Mouse (Mus musculus): ENCODE measurements at regions not wholly inside any gene's neighbourhood (a gene's known extent, or its start where the extent isn't known, plus 50 kb on each side); places are given as distances from the start of the nearest gene placed in this dataset.
A peak's percentile ranks its signal among the peaks of the same experiment; 100 is the strongest.

- DNase-seq (ENCODE audit: low read depth): no peak
Observed at GRCm38 (mm10) chr6:127298105-127298504, 146.1 kb upstream of the Ccnd2 start.

DNA sequence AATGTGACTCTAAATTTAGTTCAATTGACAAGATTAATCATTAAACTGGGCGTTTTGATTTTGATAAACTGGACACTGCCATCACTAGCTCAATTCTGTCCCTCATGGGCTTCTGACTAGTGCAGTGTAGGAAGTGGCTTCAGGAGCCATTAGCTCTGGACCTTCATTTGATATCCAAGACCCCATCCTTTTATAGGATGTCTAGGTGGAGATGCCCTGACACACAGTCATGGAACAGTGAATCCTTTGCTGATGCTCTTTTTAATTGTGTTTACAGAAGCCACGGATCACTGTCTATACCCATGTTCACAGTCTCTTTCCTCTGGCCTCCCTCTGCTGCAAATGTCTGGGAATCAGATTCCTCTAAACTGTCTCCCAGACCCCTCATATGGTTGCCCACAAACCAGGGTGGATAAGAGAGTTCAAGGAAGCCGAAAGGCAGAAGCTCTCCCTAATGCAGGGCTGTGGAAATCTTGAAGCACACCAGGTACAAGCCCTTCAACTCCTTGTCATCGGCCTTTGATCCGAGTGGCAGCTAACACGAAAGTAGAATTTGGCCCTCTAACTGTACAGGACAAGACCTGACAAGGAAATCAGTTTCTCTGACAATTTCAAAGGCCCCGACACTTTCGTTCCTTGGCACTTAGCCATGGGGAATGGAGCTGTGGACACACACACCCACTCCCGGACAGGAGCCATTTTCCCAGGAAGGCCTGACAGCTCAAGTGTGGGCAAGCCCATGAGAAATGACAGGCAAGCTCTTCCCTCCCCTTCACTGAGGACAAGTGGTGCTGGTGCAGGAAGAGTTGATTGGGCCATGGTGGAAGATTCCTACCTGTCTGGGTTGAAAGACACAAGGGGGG is 135.2 kb upstream of the Parp11 start:
- DNase-seq (ENCODE audit: low read depth): no peak

DNA sequence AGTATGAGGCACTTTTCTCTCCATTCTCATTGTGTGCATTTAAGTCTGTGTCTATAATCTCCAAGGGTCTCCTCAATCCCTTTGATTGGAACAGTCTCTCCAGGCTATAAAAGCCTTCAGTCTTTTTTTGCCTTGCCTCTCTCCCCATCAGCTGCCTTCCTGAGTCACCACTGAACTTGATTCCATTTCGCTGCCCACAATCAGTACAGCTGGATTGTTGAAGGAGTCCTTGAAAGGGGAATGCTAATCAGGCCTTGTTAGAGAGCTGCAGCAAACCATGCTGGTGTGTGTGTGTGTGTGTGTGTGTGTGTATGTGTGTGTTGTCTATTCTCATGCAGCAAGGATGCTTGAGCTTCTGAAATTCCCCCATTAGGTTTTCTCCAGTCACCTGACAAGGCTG is 129.3 kb upstream of the Parp11 start:
- no peak for DNase-seq (ENCODE audit: low read depth)

GRCm38 (mm10) chr6:127318746-127319582 is 127.7 kb upstream of the Parp11 start:
- DNase-seq (ENCODE audit: low read depth): no peak

- no peak for DNase-seq (ENCODE audit: low read depth)
Observed at GRCm38 (mm10) chr6:127320600-127320999, 126.0 kb upstream of the Parp11 start.

DNA sequence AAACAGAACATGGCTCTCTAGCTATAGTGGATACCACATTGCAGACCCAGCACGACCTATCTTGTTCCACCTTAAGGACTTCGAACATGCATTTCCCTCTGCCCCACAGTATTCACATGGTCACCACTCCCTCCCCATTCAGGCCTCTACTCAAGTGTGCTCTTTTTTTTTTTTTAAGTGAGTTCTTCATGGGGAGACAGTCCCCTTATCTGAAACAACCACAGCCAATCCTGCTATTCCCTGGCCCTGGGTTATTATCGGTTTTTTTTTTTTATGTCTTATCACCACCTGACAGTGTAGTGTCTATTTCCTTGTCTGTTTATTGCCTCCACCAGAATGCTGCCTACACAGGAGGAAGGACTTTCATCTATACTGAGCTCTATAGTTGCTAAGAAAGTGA is 125.6 kb upstream of the Parp11 start:
- no peak for DNase-seq (ENCODE audit: low read depth)

DNA sequence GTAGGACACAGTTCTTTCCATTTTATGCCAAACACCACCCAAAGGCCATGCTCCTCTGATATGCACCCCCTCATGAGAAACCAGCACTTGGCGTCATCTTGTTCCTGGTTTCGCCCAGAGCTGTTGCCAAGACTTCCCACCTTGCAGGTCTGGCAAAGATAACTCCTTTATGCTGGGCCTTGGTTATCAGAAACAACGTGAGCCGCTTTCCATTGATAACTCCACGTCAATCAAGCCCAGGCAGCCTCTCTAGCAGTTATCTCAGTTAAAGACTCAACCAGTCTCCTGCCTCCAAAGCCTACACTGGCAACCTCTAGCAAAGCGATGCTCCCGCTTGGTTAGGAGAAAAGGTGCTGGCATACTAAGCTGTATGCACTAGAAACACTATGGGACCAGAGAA is 124.2 kb upstream of the Parp11 start:
- DNase-seq (ENCODE audit: low read depth): no peak

GRCm38 (mm10) chr6:127324984-127325383 is 121.7 kb upstream of the Parp11 start:
- no peak for DNase-seq (ENCODE audit: low read depth)

GRCm38 (mm10) chr6:127325596-127326332 is 120.9 kb upstream of the Parp11 start:
- DNase-seq (ENCODE audit: low read depth): no peak

- no peak for DNase-seq (ENCODE audit: low read depth)
Observed at GRCm38 (mm10) chr6:127326333-127326729, 120.3 kb upstream of the Parp11 start.

- DNase-seq (ENCODE audit: low read depth): no peak
Observed at GRCm38 (mm10) chr6:127329191-127330014, 117.2 kb upstream of the Parp11 start.

GRCm38 (mm10) chr6:127330015-127330705 is 116.5 kb upstream of the Parp11 start:
- DNase-seq (ENCODE audit: low read depth): peak; percentile 74

- no peak for DNase-seq (ENCODE audit: low read depth)
Observed at GRCm38 (mm10) chr6:127331091-127331490, 115.5 kb upstream of the Parp11 start.

GRCm38 (mm10) chr6:127334256-127334655 is 112.4 kb upstream of the Parp11 start:
- no peak for DNase-seq (ENCODE audit: low read depth)

GRCm38 (mm10) chr6:127335462-127335886 is 111.2 kb upstream of the Parp11 start:
- DNase-seq (ENCODE audit: low read depth): no peak

DNA sequence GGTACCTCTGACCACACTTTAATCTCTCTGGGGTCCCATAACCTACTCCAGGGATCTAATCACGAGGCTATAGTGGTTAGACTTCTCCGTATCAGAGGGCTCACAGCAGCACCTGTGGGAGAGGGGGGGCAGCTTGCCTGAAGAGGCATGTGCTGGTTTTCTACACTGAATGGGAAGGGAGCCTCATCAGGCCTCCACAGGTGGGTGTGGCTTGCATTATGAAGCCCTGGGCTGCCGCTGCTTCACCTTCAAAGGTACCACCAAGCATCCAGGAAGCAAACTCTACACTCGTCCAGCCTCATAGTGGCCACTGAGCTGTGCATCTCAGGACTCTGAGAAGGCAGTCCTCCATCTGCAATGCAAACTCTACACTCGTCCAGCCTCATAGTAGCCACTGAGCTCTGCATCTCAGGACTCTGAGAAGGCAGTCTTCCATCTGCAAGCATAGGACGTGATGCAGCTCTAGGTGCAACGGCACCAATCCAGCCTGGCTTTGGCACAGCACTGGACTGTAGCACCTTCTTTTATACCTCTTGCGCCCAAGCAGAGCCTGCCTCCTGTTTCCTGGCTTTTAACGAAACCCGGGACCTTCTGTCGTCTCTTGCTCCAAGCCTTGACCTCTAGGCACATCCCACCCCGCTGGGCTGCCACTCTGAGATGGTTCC is 110.5 kb upstream of the Parp11 start:
- DNase-seq (ENCODE audit: low read depth): no peak

GRCm38 (mm10) chr6:127336681-127337397 is 109.8 kb upstream of the Parp11 start:
- no peak for DNase-seq (ENCODE audit: low read depth)

GRCm38 (mm10) chr6:127337398-127337871 is 109.2 kb upstream of the Parp11 start:
- no peak for DNase-seq (ENCODE audit: low read depth)

DNA sequence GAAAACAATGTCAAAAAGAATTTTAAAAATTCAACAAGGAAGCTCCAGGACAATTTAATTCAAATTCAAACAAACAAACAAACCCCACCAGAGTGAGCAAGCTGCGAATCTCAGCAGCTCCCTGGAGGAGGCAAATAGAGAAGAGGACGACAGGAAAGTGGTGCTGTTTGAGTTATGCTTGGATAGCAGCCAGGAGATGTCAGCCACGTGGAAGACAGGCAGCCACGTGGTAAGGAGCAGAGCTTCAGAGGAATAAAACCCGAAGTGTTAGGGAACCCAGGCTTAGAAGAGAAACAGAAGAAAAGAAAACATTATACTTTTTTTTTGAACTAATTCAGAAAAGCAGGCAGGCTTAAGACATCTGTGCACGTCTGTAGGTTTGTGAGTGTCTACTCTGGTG is 108.2 kb upstream of the Parp11 start:
- no peak for DNase-seq (ENCODE audit: low read depth)
